Mouse (Mus musculus): Measurements from ENCODE around the gene Prss53. TPM values are rescaled to one million over a fixed set of nuclear protein-coding genes. Genes with fewer than 3 reads are reported as not detected.

Gene Prss53
- total RNA-seq (2017): 0.94 TPM in 1 of 2 replicates, not detected in the other

GRCm38 (mm10) chr7:127890798-127891197, at the start of gene Prss53:
Gene Prss53 (minus strand): TSS chr7:127890970.
- ATAC-seq (replicated peaks in 1 of 2; ENCODE audit: insufficient read depth in 1 of 2, low FRiP score in 2 of 2, low TSS enrichment in 1 of 2, low read depth in 1 of 2, poor library complexity in 2 of 2, severe bottlenecking in 2 of 2): no peak

GRCm38 (mm10) chr7:127936216-127936884, 45.6 kb upstream of the Prss53 start:
- no peak for ATAC-seq (replicated peaks in 1 of 2; ENCODE audit: insufficient read depth in 1 of 2, low FRiP score in 2 of 2, low TSS enrichment in 1 of 2, low read depth in 1 of 2, poor library complexity in 2 of 2, severe bottlenecking in 2 of 2)

GRCm38 (mm10) chr7:127935748-127936159, 45.0 kb upstream of the Prss53 start:
- ATAC-seq (replicated peaks in 1 of 2; ENCODE audit: insufficient read depth in 1 of 2, low FRiP score in 2 of 2, low TSS enrichment in 1 of 2, low read depth in 1 of 2, poor library complexity in 2 of 2, severe bottlenecking in 2 of 2): no peak

GRCm38 (mm10) chr7:127935028-127935722, 44.4 kb upstream of the Prss53 start:
- peak; percentile 97 to 98 for ATAC-seq (replicated peaks in 1 of 2; ENCODE audit: insufficient read depth in 1 of 2, low FRiP score in 2 of 2, low TSS enrichment in 1 of 2, low read depth in 1 of 2, poor library complexity in 2 of 2, severe bottlenecking in 2 of 2)

- no peak for ATAC-seq (replicated peaks in 1 of 2; ENCODE audit: insufficient read depth in 1 of 2, low FRiP score in 2 of 2, low TSS enrichment in 1 of 2, low read depth in 1 of 2, poor library complexity in 2 of 2, severe bottlenecking in 2 of 2)
Measured at GRCm38 (mm10) chr7:127934075-127934474, 43.3 kb upstream of the Prss53 start.

GRCm38 (mm10) chr7:127932273-127933031, 41.7 kb upstream of the Prss53 start:
- no peak for ATAC-seq (replicated peaks in 1 of 2; ENCODE audit: insufficient read depth in 1 of 2, low FRiP score in 2 of 2, low TSS enrichment in 1 of 2, low read depth in 1 of 2, poor library complexity in 2 of 2, severe bottlenecking in 2 of 2)

- ATAC-seq (replicated peaks in 1 of 2; ENCODE audit: insufficient read depth in 1 of 2, low FRiP score in 2 of 2, low TSS enrichment in 1 of 2, low read depth in 1 of 2, poor library complexity in 2 of 2, severe bottlenecking in 2 of 2): no peak
Measured at GRCm38 (mm10) chr7:127931351-127932135, 40.8 kb upstream of the Prss53 start.

GRCm38 (mm10) chr7:127930636-127931035, 39.9 kb upstream of the Prss53 start:
- ATAC-seq (replicated peaks in 1 of 2; ENCODE audit: insufficient read depth in 1 of 2, low FRiP score in 2 of 2, low TSS enrichment in 1 of 2, low read depth in 1 of 2, poor library complexity in 2 of 2, severe bottlenecking in 2 of 2): no peak

GRCm38 (mm10) chr7:127929923-127930322, 39.2 kb upstream of the Prss53 start, which contains the start of gene Prss8:
Gene Prss8 (minus strand): TSS chr7:127930104.
- ATAC-seq (replicated peaks in 1 of 2; ENCODE audit: insufficient read depth in 1 of 2, low FRiP score in 2 of 2, low TSS enrichment in 1 of 2, low read depth in 1 of 2, poor library complexity in 2 of 2, severe bottlenecking in 2 of 2): no peak

GRCm38 (mm10) chr7:127928596-127928995, 37.8 kb upstream of the Prss53 start:
- no peak for ATAC-seq (replicated peaks in 1 of 2; ENCODE audit: insufficient read depth in 1 of 2, low FRiP score in 2 of 2, low TSS enrichment in 1 of 2, low read depth in 1 of 2, poor library complexity in 2 of 2, severe bottlenecking in 2 of 2)

GRCm38 (mm10) chr7:127927726-127928125, 37.0 kb upstream of the Prss53 start:
- no peak for ATAC-seq (replicated peaks in 1 of 2; ENCODE audit: insufficient read depth in 1 of 2, low FRiP score in 2 of 2, low TSS enrichment in 1 of 2, low read depth in 1 of 2, poor library complexity in 2 of 2, severe bottlenecking in 2 of 2)

- no peak for ATAC-seq (replicated peaks in 1 of 2; ENCODE audit: insufficient read depth in 1 of 2, low FRiP score in 2 of 2, low TSS enrichment in 1 of 2, low read depth in 1 of 2, poor library complexity in 2 of 2, severe bottlenecking in 2 of 2)
Measured at GRCm38 (mm10) chr7:127926846-127927245, 36.1 kb upstream of the Prss53 start.

- no peak for ATAC-seq (replicated peaks in 1 of 2; ENCODE audit: insufficient read depth in 1 of 2, low FRiP score in 2 of 2, low TSS enrichment in 1 of 2, low read depth in 1 of 2, poor library complexity in 2 of 2, severe bottlenecking in 2 of 2)
Measured at GRCm38 (mm10) chr7:127926066-127926465, 35.3 kb upstream of the Prss53 start.

GRCm38 (mm10) chr7:127925252-127925651, 34.5 kb upstream of the Prss53 start:
- ATAC-seq (replicated peaks in 1 of 2; ENCODE audit: insufficient read depth in 1 of 2, low FRiP score in 2 of 2, low TSS enrichment in 1 of 2, low read depth in 1 of 2, poor library complexity in 2 of 2, severe bottlenecking in 2 of 2): no peak

- ATAC-seq (replicated peaks in 1 of 2; ENCODE audit: insufficient read depth in 1 of 2, low FRiP score in 2 of 2, low TSS enrichment in 1 of 2, low read depth in 1 of 2, poor library complexity in 2 of 2, severe bottlenecking in 2 of 2): no peak
Measured at GRCm38 (mm10) chr7:127923714-127924113, 32.9 kb upstream of the Prss53 start.

- ATAC-seq (replicated peaks in 1 of 2; ENCODE audit: insufficient read depth in 1 of 2, low FRiP score in 2 of 2, low TSS enrichment in 1 of 2, low read depth in 1 of 2, poor library complexity in 2 of 2, severe bottlenecking in 2 of 2): peak; percentile 71 to 80
Measured at GRCm38 (mm10) chr7:127922451-127923275, 31.9 kb upstream of the Prss53 start.

- no peak for ATAC-seq (replicated peaks in 1 of 2; ENCODE audit: insufficient read depth in 1 of 2, low FRiP score in 2 of 2, low TSS enrichment in 1 of 2, low read depth in 1 of 2, poor library complexity in 2 of 2, severe bottlenecking in 2 of 2)
Measured at GRCm38 (mm10) chr7:127921516-127921915, 30.7 kb upstream of the Prss53 start.
